Mouse (Mus musculus): ENCODE data around the gene Plin1. TPM values are rescaled to one million over a fixed set of nuclear protein-coding genes. Genes with fewer than 3 reads are reported as not detected.
A peak's percentile ranks its signal among the peaks of the same experiment; 100 is the strongest.

Plin1 gene
- polyA plus RNA-seq, 1 experiment from 2014 or later = 0.17 TPM

- Histone ChIP-seq H3K27me3 (no peaks in the 10 kb centered on the region), H3K4me2 (no peak overlapping the region), H3K4me3 (no peak overlapping the region), H3K36me3 (no peaks in the 10 kb centered on the region), H3K4me1 (replicated peaks) (no peaks in the 10 kb centered on the region), H3K9me3 (no peaks in the 10 kb centered on the region), H3K9ac (no peak overlapping the region), H3K27ac (no peak overlapping the region)
- ATAC-seq (ENCODE audit: low FRiP score) = no peak
- WGBS = 53% methylated on average over 2 of the region's 2 CpGs
Measured at GRCm38 (mm10) chr7:79756334-79756733, 23.6 kb upstream of the Plin1 start.

- ATAC-seq (ENCODE audit: low FRiP score) = no peak
- Histone ChIP-seq H3K4me1 (replicated peaks) (no peaks in the 10 kb centered on the region), H3K27me3 (0 out of 2 replicates have a peak, but pooled peaks cover 5% of the 10 kb centered on the region), H3K9ac (no peak overlapping the region), H3K36me3 (no peaks in the 10 kb centered on the region), H3K4me2 (no peak overlapping the region), H3K9me3 (no peaks in the 10 kb centered on the region), H3K4me3 (no peak overlapping the region), H3K27ac (no peak overlapping the region)
- WGBS = 91% methylated on average over 6 of the region's 6 CpGs
Measured at GRCm38 (mm10) chr7:79749511-79749910, 16.8 kb upstream of the Plin1 start.

GRCm38 (mm10) chr7:79747659-79748058 is 15.0 kb upstream of the Plin1 start:
- Histone ChIP-seq H3K27ac (no peak overlapping the region), H3K27me3 (0 out of 2 replicates have a peak, but pooled peaks cover 6% of the 10 kb centered on the region), H3K9ac (no peak overlapping the region), H3K9me3 (no peaks in the 10 kb centered on the region), H3K36me3 (no peaks in the 10 kb centered on the region), H3K4me3 (no peak overlapping the region), H3K4me1 (replicated peaks) (peaks cover 9% of the 10 kb centered on the region), H3K4me2 (no peak overlapping the region)
- no peak for ATAC-seq (ENCODE audit: low FRiP score)
- WGBS = 83% methylated on average over 6 of the region's 6 CpGs

- 0 out of 2 replicates have a peak, but pooled peaks cover 6% of the 10 kb centered on the region for H3K27me3 ChIP-seq
- peaks cover 14% of the 10 kb centered on the region for H3K4me1 ChIP-seq (replicated peaks)
- no peak overlapping the region for H3K9ac ChIP-seq
- H3K4me2 ChIP-seq = no peak overlapping the region
- H3K27ac ChIP-seq = no peak overlapping the region
- no peak overlapping the region for H3K4me3 ChIP-seq
- peaks cover 1% of the 10 kb centered on the region; the same call in 1 of the 2 replicates for H3K36me3 ChIP-seq
- no peaks in the 10 kb centered on the region for H3K9me3 ChIP-seq
- WGBS = 78% methylated on average over 5 of the region's 5 CpGs
- ATAC-seq (ENCODE audit: low FRiP score) = no peak
Measured at GRCm38 (mm10) chr7:79744585-79744984, 11.9 kb upstream of the Plin1 start.

- no peak for ATAC-seq (ENCODE audit: low FRiP score)
Measured at GRCm38 (mm10) chr7:79744051-79744450, 11.3 kb upstream of the Plin1 start.

GRCm38 (mm10) chr7:79742659-79743536 is 10.2 kb upstream of the Plin1 start, which contains the start of the genes Pex11a and Wdr93:
TSS of gene Pex11a (minus strand) at chr7:79743131.
TSS of gene Wdr93 (plus strand) at chr7:79743163.
- no peaks in the 10 kb centered on the region for H3K9me3 ChIP-seq
- 3% methylated on average over 44 of the region's 46 CpGs for WGBS

More at GRCm38 (mm10) chr7:79744051-79744450, 11.3 kb upstream of the Plin1 start:
- no peaks in the 10 kb centered on the region for H3K9me3 ChIP-seq
- 0 out of 2 replicates have a peak, but pooled peaks cover 6% of the 10 kb centered on the region for H3K27me3 ChIP-seq
- H3K27ac ChIP-seq = no peak overlapping the region
- peaks cover 4% of the 10 kb centered on the region; the same call in 1 of the 2 replicates for H3K36me3 ChIP-seq
- whole genome bisulfite sequencing = 94% methylated on average over 9 of the region's 9 CpGs
- H3K4me2 ChIP-seq = no peak overlapping the region
- H3K9ac ChIP-seq = no peak overlapping the region
- no peak overlapping the region for H3K4me3 ChIP-seq
- H3K4me1 ChIP-seq (replicated peaks) = peaks cover 14% of the 10 kb centered on the region

GRCm38 (mm10) chr7:79742277-79742658 is 9.6 kb upstream of the Plin1 start:
- 0 out of 2 replicates have a peak, but pooled peaks cover 6% of the 10 kb centered on the region for H3K27me3 ChIP-seq
- peak overlapping the region; percentile 76 for H3K4me3 ChIP-seq
- no peak for ATAC-seq (ENCODE audit: low FRiP score)
- peaks cover 14% of the 10 kb centered on the region for H3K4me1 ChIP-seq (replicated peaks)
- no peak overlapping the region for H3K27ac ChIP-seq
- H3K4me2 ChIP-seq = peak overlapping the region; percentile 95
- peak overlapping the region; percentile 77 for H3K9ac ChIP-seq
- H3K9me3 ChIP-seq = no peaks in the 10 kb centered on the region
- peaks cover 16% of the 10 kb centered on the region for H3K36me3 ChIP-seq
- WGBS = 27% methylated on average over 11 of the region's 11 CpGs

More at GRCm38 (mm10) chr7:79742659-79743536, 10.2 kb upstream of the Plin1 start, which contains the start of the genes Pex11a and Wdr93:
- Histone ChIP-seq H3K4me3 (peak within 1 kb of the TSS; percentile 76), H3K9ac (peak within 1 kb of the TSS; percentile 77), H3K4me2 (peak within 1 kb of the TSS; percentile 95), H3K27ac (no peak within 1 kb of the TSS), H3K27me3 (0 out of 2 replicates have a peak, but pooled peaks cover 6% of the 10 kb centered on the region), H3K36me3 (peaks cover 10% of the 10 kb centered on the region), H3K4me1 (replicated peaks) (peaks cover 14% of the 10 kb centered on the region)
- peak; percentile 86 for ATAC-seq (ENCODE audit: low FRiP score)

- Histone ChIP-seq H3K4me1 (replicated peaks) (peaks cover 14% of the 10 kb centered on the region), H3K9ac (no peak overlapping the region), H3K27me3 (0 out of 2 replicates have a peak, but pooled peaks cover 6% of the 10 kb centered on the region), H3K4me3 (no peak overlapping the region), H3K36me3 (peaks cover 26% of the 10 kb centered on the region), H3K4me2 (no peak overlapping the region), H3K9me3 (no peaks in the 10 kb centered on the region), H3K27ac (no peak overlapping the region)
- ATAC-seq (ENCODE audit: low FRiP score) = no peak
- WGBS = 82% methylated on average over 4 of the region's 4 CpGs
Measured at GRCm38 (mm10) chr7:79740279-79740678, 7.6 kb upstream of the Plin1 start.

GRCm38 (mm10) chr7:79738913-79739312 is 6.2 kb upstream of the Plin1 start:
- no peak for ATAC-seq (ENCODE audit: low FRiP score)
- 98% methylated on average over 2 of the region's 2 CpGs for WGBS
- no peak overlapping the region for H3K27ac ChIP-seq

GRCm38 (mm10) chr7:79736511-79736910 is 3.8 kb upstream of the Plin1 start:
- H3K4me3 ChIP-seq = no peak overlapping the region
- 0 out of 2 replicates have a peak, but pooled peaks cover 3% of the 10 kb centered on the region for H3K4me1 ChIP-seq (replicated peaks)
- ATAC-seq (ENCODE audit: low FRiP score) = no peak
- 91% methylated on average over 14 of the region's 14 CpGs for WGBS
- no peaks in the 10 kb centered on the region for H3K9me3 ChIP-seq
- no peaks in the 10 kb centered on the region for H3K27me3 ChIP-seq
- no peak overlapping the region for H3K4me2 ChIP-seq
- no peak overlapping the region for H3K9ac ChIP-seq
- H3K27ac ChIP-seq = no peak overlapping the region
- H3K36me3 ChIP-seq = peaks cover 30% of the 10 kb centered on the region

More at GRCm38 (mm10) chr7:79738913-79739312, 6.2 kb upstream of the Plin1 start:
- no peak overlapping the region for H3K9ac ChIP-seq
- peaks cover 30% of the 10 kb centered on the region for H3K36me3 ChIP-seq
- H3K4me3 ChIP-seq = no peak overlapping the region
- H3K27me3 ChIP-seq = no peaks in the 10 kb centered on the region
- H3K4me2 ChIP-seq = no peak overlapping the region
- no peaks in the 10 kb centered on the region for H3K9me3 ChIP-seq
- H3K4me1 ChIP-seq (replicated peaks) = peaks cover 14% of the 10 kb centered on the region

GRCm38 (mm10) chr7:79734563-79734962 is 1.9 kb upstream of the Plin1 start:
- Histone ChIP-seq H3K4me1 (replicated peaks) (0 out of 2 replicates have a peak, but pooled peaks cover 3% of the 10 kb centered on the region), H3K4me3 (no peak overlapping the region), H3K9me3 (no peaks in the 10 kb centered on the region), H3K4me2 (no peak overlapping the region), H3K27me3 (0 out of 2 replicates have a peak, but pooled peaks cover 7% of the 10 kb centered on the region), H3K27ac (no peak overlapping the region), H3K9ac (no peak overlapping the region), H3K36me3 (peaks cover 28% of the 10 kb centered on the region)
- 82% methylated on average over 8 of the region's 8 CpGs for WGBS
- ATAC-seq (ENCODE audit: low FRiP score) = no peak

GRCm38 (mm10) chr7:79731438-79731837 is 1.3 kb downstream of the Plin1 start:
- H3K4me2 ChIP-seq = no peak overlapping the region
- 0 out of 2 replicates have a peak, but pooled peaks cover 12% of the 10 kb centered on the region for H3K27me3 ChIP-seq
- WGBS = 82% methylated on average over 13 of the region's 13 CpGs
- no peak overlapping the region for H3K4me3 ChIP-seq
- no peak overlapping the region for H3K9ac ChIP-seq
- 0 out of 2 replicates have a peak, but pooled peaks cover 3% of the 10 kb centered on the region for H3K4me1 ChIP-seq (replicated peaks)
- no peak for ATAC-seq (ENCODE audit: low FRiP score)
- H3K27ac ChIP-seq = no peak overlapping the region
- peaks cover 8% of the 10 kb centered on the region; the same call in 1 of the 2 replicates for H3K36me3 ChIP-seq
- H3K9me3 ChIP-seq = no peaks in the 10 kb centered on the region
